Mouse (Mus musculus): Measurements from ENCODE around the gene Btg1. TPM values are rescaled to one million over a fixed set of nuclear protein-coding genes. Genes with fewer than 3 reads are reported as not detected.

The Btg1 gene
- total RNA-seq, 2 experiments from 2014 or later = 44.9 to 52.5 TPM

DNA sequence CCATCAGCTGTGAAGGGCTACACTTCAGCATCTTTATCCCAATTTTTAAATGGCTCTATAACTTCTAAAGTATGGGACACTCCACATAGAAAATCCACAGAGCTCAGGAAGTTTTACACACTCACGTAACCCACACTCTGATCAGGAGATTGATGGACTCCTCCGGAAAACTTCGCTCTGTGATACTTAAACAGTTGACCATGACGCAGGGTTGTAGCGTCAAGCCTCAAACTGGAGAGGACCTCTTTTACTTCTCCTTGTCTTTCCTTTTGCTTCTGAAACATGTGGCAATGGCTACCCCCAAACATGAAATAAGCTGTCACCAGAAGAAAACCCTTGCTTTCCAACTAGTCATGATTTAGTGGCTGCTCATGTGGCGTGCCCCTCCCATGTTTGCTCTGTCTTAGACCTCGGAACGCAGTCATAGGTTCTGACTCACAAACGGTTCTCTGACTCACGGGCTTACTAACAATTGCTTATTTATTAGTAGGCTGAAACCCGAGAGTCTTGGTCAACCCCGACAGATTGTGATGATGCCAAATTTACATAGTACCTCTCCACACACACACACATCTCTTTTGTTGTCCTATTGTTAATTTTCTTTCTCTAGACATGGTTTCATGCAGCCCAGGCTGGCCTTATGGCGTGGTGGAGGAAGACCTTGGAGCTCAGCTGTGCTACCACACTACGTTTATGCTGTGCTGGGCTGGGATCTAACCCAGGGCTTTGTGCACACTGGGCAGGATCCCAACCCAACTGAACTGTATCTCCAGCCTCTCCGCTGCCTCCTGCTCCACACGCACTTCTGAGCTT is 11.5 kb downstream of the Btg1 start:
- intact Hi-C loops (cut with DNase I) = no loop called here
- no peak for DNase-seq (ENCODE audit: low spot score)

- no peak for DNase-seq (ENCODE audit: low spot score)
- intact Hi-C loops (cut with DNase I) = no loop called here
Observed at GRCm38 (mm10) chr10:96628913-96629199, 12.1 kb downstream of the Btg1 start.

GRCm38 (mm10) chr10:96630110-96630509 is 13.3 kb downstream of the Btg1 start:
- no peak for DNase-seq (ENCODE audit: low spot score)
- intact Hi-C loops (cut with DNase I) = no loop called here

DNA sequence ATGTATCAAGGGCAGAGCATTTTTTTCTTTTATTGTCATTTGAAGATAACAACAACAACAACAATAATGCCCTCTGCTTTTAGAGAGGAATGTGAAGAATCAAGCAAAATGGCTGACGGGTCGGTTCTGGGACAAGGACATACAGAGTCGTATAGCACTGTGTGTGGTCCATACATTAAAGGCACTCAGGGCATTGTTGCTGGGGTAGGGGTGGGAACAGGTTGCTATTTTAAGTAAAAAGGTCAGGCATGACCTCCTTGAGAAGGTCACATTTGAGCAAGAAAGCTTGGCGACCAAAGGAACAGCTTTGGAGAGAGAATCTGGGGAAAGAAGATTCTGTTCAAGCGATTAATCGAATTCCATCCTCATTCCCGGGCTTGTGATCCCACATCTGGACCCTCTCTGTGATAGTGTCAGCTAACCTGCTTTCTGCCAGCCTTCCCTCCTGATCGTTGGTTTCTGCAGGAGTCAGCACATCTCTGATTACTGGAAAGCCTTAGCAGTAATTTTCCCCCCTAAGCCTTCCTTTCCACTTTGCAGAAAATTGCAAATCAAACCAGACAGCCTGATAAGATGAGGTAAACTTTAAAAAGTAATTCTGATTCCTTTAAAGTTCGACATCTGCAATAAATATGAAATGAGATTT is 14.4 kb downstream of the Btg1 start:
- intact Hi-C loops (cut with DNase I) = no loop called here

GRCm38 (mm10) chr10:96632271-96633144 is 15.7 kb downstream of the Btg1 start:
- intact Hi-C loops (cut with DNase I) = no loop called here
- no peak for DNase-seq (ENCODE audit: low spot score)

More for the DNA sequence above, 14.4 kb downstream of the Btg1 start:
- no peak for DNase-seq (ENCODE audit: low spot score)

GRCm38 (mm10) chr10:96633145-96633516 is 16.3 kb downstream of the Btg1 start:
- intact Hi-C loops (cut with DNase I) = no loop called here
- no peak for DNase-seq (ENCODE audit: low spot score)

- intact Hi-C loops (cut with DNase I) = no loop called here
- no peak for DNase-seq (ENCODE audit: low spot score)
Observed at GRCm38 (mm10) chr10:96635472-96635871, 18.7 kb downstream of the Btg1 start.

GRCm38 (mm10) chr10:96638477-96638876 is 21.7 kb downstream of the Btg1 start:
- intact Hi-C loops (cut with DNase I) = no loop called here
- no peak for DNase-seq (ENCODE audit: low spot score)

GRCm38 (mm10) chr10:96642014-96642413 is 25.2 kb downstream of the Btg1 start:
- no peak for DNase-seq (ENCODE audit: low spot score)
- intact Hi-C loops (cut with DNase I) = no loop called here

DNA sequence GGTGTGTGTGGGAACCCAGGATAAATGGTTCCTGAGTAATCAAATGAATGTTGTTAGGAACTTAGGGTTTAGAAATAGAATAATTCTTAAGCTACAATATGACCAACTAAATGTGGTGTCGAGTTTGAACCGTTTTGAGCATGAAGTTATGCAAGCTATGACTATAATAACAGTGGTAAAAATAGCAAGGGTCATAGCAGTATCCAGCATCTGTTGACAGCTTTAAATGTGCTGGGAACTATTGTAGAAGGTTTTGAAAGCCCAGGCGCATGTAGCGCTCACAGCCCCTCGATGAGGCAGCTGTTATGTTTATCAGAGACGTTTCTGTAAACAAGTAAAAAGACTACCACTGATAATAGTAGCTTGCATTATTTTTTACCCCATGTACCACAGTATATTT is 25.9 kb downstream of the Btg1 start:
- DNase-seq (ENCODE audit: low spot score) = no peak
- intact Hi-C loops (cut with DNase I) = no loop called here

GRCm38 (mm10) chr10:96645183-96645582 is 28.4 kb downstream of the Btg1 start:
- DNase-seq (ENCODE audit: low spot score) = no peak
- intact Hi-C loops (cut with DNase I) = no loop called here

DNA sequence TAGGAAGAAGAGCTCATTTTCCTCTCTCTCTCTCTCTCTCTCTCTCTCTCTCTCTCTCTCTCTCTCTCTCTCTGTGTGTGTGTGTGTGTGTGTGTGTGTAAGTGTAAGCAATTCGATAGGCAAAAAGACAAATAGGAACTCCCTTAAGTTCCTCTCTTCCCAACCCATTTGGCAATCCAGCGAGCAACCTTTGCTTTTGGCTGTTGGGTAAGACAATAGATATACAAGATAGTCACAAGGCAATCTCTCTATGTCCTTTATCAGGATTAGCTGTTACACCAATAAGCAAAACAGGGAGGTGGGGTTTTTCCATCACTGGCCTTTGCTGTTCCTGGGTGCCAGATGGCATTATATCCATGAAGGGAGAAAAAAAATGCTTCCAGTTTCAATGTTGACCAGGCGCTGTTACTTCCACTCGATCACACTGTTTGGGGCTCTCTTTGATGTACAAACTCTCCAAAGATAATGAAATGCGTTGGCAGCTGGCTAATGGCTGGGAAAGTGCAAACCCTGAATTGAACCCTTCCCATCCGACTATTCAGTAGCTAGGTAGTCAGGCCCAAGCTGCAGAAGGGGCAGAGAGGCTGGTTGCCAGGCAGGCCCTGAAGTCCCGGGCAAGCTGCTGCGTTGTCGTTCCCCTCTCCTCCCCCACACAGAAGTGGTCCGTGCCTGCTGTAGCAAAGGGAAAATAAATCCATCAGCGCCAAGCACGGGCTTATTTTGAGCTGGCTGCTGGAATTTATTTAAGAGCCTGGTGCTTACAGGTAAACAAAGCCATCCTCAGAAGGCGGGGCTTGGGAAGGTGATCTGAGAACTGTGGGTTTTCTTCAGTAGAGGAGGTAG is 29.4 kb downstream of the Btg1 start:
- DNase-seq (ENCODE audit: low spot score) = no peak
- intact Hi-C loops (cut with DNase I) = no loop called here

DNA sequence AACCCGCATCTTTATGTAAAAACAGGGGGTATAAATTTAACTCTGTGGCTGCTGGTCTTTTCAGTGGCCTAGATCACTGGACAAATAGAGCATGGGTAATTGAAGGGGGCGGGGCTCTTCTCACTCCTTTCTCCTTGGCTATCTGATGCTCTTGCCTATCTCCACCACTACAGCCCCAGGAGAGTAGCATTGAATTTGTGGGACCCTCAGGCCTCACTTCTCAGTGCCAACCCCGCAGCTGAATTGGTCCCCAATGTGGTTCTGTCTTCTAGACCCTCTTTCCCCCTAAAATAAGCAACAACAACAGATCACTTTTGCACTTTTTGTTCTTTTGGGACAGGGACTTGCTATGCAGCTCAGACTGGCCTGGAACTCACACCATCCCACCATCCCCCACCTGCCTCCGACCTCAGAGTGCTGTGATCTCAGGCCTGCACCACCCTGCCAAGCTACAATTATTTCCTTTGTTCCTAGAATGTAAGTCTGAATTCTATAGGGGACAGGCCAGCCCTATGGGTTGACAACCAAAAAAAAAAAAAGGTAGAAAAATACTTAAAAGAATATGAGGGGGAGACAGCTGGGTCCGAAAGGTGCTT is 30.2 kb downstream of the Btg1 start:
- no peak for DNase-seq (ENCODE audit: low spot score)
- intact Hi-C loops (cut with DNase I) = no loop called here

DNA sequence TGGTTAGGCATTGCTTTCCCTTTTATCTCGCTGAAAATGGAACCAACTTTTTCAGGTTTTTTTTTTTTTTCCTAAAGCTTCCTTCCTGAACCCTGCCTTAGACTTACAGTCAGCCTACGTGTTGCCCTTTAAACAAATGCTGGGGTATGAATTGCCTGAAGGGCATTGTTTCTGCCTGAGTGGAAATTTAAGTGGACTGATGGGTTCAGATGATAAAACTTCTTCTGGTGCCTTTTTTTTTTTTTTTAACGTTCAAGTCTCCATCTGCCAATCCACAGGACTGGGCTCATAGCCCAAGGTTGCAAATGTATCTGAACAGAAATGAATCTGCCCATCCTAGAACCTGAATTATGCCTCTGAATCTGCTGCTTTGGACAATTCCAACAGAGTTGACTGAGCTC is 31.4 kb downstream of the Btg1 start:
- intact Hi-C loops (cut with DNase I) = no loop called here

DNA sequence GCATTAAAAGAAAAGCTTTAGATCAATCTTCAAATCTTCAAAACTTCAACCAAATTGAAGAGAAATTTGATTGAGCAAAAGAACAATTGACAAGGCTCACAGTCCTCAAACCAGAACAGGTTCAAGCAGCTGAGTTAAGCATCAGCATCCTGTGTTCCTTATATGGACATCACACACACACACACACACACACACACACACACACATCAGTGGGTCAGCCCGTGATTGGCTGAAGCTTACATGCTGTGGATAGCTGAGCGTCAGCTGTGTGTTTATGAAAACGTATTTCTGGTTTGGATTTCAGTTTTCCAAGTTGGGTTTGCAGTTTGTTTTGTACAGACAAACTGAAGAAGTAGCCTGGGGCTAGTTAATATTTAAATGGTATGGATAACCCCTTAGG is 32.7 kb downstream of the Btg1 start:
- DNase-seq (ENCODE audit: low spot score) = no peak
- intact Hi-C loops (cut with DNase I) = no loop called here

More for the DNA sequence above, 31.4 kb downstream of the Btg1 start:
- DNase-seq (ENCODE audit: low spot score) = no peak

- intact Hi-C loops (cut with DNase I) = no loop called here
- DNase-seq (ENCODE audit: low spot score) = no peak
Observed at GRCm38 (mm10) chr10:96652372-96652771, 35.6 kb downstream of the Btg1 start.

- intact Hi-C loops (cut with DNase I) = no loop called here
- DNase-seq (ENCODE audit: low spot score) = no peak
Observed at GRCm38 (mm10) chr10:96653030-96653429, 36.2 kb downstream of the Btg1 start.

DNA sequence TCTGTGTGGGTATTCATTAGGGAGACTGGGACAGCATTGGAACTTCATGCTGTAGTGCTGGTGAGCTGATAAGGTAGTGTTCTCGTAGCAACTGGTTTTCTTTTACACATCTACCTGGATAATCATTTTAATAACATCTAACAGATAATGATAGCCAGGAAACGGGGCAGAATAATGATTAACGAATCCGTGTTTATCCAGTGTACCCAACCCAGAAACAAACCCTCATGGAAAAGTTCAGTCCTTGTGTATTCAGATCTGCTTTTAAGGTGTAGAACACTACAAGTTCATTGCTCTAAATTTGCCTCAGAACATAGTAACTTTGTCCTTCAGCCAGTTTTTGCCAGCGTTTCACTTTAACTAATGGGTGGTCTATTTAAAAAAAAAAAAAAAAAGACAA is 37.3 kb downstream of the Btg1 start:
- no peak for DNase-seq (ENCODE audit: low spot score)
- intact Hi-C loops (cut with DNase I) = no loop called here

GRCm38 (mm10) chr10:96654576-96654975 is 37.8 kb downstream of the Btg1 start:
- intact Hi-C loops (cut with DNase I) = no loop called here
- no peak for DNase-seq (ENCODE audit: low spot score)

DNA sequence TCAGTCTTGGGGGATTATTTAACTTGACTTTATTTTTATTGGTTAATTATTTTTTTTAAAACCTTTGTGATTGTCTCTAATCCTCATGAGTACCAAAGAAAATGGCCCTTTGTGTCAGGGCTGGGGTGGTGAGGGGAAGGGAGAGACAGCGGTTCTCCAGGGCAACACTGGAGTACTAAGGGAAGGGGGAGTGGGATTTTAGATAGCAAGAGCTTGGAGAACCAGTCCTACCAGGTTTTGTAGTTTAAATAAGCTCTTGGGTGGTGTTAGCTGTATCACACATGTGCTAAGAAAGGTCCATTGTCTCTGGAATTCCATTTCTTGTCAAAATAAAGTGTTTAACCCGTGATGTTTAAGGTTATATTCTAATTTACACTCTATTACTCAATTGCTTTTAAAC is 38.3 kb downstream of the Btg1 start:
- intact Hi-C loops (cut with DNase I) = no loop called here
- DNase-seq (ENCODE audit: low spot score) = no peak
